Mouse (Mus musculus) stomach, postnatal 0 days (tissue): ENCODE data around the gene Mst1.
A peak's percentile ranks its signal among the peaks of the same experiment; 100 is the strongest.

Experiments used
- CTCF ChIP-seq: IDR thresholded peaks from 2 replicates; pipeline ENCODE4 v1.5.1; 2016; ENCODE audit warnings: antibody characterized with exemption, low read depth, mild to moderate bottlenecking, moderate library complexity
- EP300 ChIP-seq: optimal IDR thresholded peaks from 2 replicates; pipeline ENCODE3; 2016; ENCODE audit warnings: antibody characterized with exemption

GRCm38 (mm10) chr9:108067900-108068299 lies 12.3 kb upstream of the Mst1 start:
- peak; percentile 99 for TF ChIP-seq CTCF
- no peak for TF ChIP-seq EP300
